Mouse (Mus musculus): ENCODE measurements around the gene Gucy1a1. TPM values are rescaled to one million over a fixed set of nuclear protein-coding genes. Genes with fewer than 3 reads are reported as not detected.

The Gucy1a1 gene
- polyA plus RNA-seq, 1 experiment from 2014 or later = 0.09 TPM

GRCm38 (mm10) chr3:82124567-82124966 lies 21.0 kb downstream of the Gucy1a1 start:
- H3K27ac ChIP-seq = no peak overlapping the region
- H3K36me3 ChIP-seq (ENCODE audit: inconsistent target) = no peaks in the 10 kb centered on the region
- 21% methylated on average over 1 of the region's 1 CpGs for WGBS (ENCODE audit: missing documents)
- H3K79me2 ChIP-seq (ENCODE audit: inconsistent target) = no peaks in the 10 kb centered on the region
- no peak overlapping the region for H3K4me3 ChIP-seq (ENCODE audit: inconsistent target)

- no peaks in the 10 kb centered on the region for H3K36me3 ChIP-seq (ENCODE audit: inconsistent target)
- 93% methylated on average over 1 of the region's 1 CpGs for WGBS (ENCODE audit: missing documents)
- H3K79me2 ChIP-seq (ENCODE audit: inconsistent target) = no peaks in the 10 kb centered on the region
Measured at GRCm38 (mm10) chr3:82118916-82119315, 26.7 kb downstream of the Gucy1a1 start.

DNA sequence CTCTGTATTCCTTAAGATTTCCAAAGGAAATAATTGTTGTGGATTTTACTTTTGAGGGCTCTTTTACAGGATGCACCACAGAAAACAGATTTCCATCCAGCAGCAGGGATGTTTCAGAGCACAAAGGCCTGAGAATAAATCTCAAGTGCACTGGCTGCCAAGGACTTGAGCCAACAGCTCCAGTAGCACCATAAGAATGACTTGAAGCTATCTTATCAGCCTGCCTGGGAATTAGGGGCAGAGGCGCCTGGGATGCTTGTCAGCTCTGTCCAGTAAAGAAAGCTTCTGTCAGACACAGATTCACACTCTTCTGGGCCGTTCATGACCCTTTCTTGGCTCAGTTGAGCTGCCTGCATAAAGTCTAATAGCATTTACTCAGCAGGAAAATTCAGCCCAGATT lies 33.1 kb downstream of the Gucy1a1 start:
- H3K27ac ChIP-seq = no peak overlapping the region

More at GRCm38 (mm10) chr3:82118916-82119315, 26.7 kb downstream of the Gucy1a1 start:
- H3K27ac ChIP-seq = no peak overlapping the region
- no peak overlapping the region for H3K4me3 ChIP-seq (ENCODE audit: inconsistent target)

GRCm38 (mm10) chr3:82111986-82112385 lies 33.6 kb downstream of the Gucy1a1 start:
- H3K4me3 ChIP-seq (ENCODE audit: inconsistent target) = no peak overlapping the region
- 87% methylated on average over 3 of the region's 3 CpGs for WGBS (ENCODE audit: missing documents)
- no peak overlapping the region for H3K27ac ChIP-seq
- H3K36me3 ChIP-seq (ENCODE audit: inconsistent target) = no peaks in the 10 kb centered on the region
- H3K79me2 ChIP-seq (ENCODE audit: inconsistent target) = no peaks in the 10 kb centered on the region

More for the DNA sequence above, 33.1 kb downstream of the Gucy1a1 start:
- Histone ChIP-seq H3K4me3 (ENCODE audit: inconsistent target) (no peak overlapping the region), H3K36me3 (ENCODE audit: inconsistent target) (no peaks in the 10 kb centered on the region), H3K79me2 (ENCODE audit: inconsistent target) (no peaks in the 10 kb centered on the region)
- 81% methylated on average over 2 of the region's 2 CpGs for WGBS (ENCODE audit: missing documents)

- H3K4me3 ChIP-seq (ENCODE audit: inconsistent target) = no peak overlapping the region
- 94% methylated on average over 15 of the region's 15 CpGs for WGBS (ENCODE audit: missing documents)
- H3K27ac ChIP-seq = no peak overlapping the region
- H3K36me3 ChIP-seq (ENCODE audit: inconsistent target) = no peaks in the 10 kb centered on the region
- H3K79me2 ChIP-seq (ENCODE audit: inconsistent target) = no peaks in the 10 kb centered on the region
Measured at GRCm38 (mm10) chr3:82108951-82109350, 36.6 kb downstream of the Gucy1a1 start.

- Histone ChIP-seq H3K4me3 (ENCODE audit: inconsistent target) (no peak overlapping the region), H3K79me2 (ENCODE audit: inconsistent target) (no peaks in the 10 kb centered on the region), H3K27ac (no peak overlapping the region), H3K36me3 (ENCODE audit: inconsistent target) (no peaks in the 10 kb centered on the region)
- 78% methylated on average over 4 of the region's 6 CpGs for WGBS (ENCODE audit: missing documents)
Measured at GRCm38 (mm10) chr3:82104229-82104628, 41.4 kb downstream of the Gucy1a1 start.

GRCm38 (mm10) chr3:82099127-82099526 lies 46.5 kb downstream of the Gucy1a1 start:
- 95% methylated on average over 6 of the region's 6 CpGs for WGBS (ENCODE audit: missing documents)
- H3K79me2 ChIP-seq (ENCODE audit: inconsistent target) = no peaks in the 10 kb centered on the region
- H3K4me3 ChIP-seq (ENCODE audit: inconsistent target) = no peak overlapping the region
- H3K27ac ChIP-seq = no peak overlapping the region
- no peaks in the 10 kb centered on the region for H3K36me3 ChIP-seq (ENCODE audit: inconsistent target)

- Histone ChIP-seq H3K79me2 (ENCODE audit: inconsistent target) (no peaks in the 10 kb centered on the region), H3K27ac (no peak overlapping the region), H3K36me3 (ENCODE audit: inconsistent target) (no peaks in the 10 kb centered on the region), H3K4me3 (ENCODE audit: inconsistent target) (no peak overlapping the region)
- WGBS (ENCODE audit: missing documents) = 88% methylated on average over 2 of the region's 2 CpGs
Measured at GRCm38 (mm10) chr3:82096801-82097200, 48.8 kb downstream of the Gucy1a1 start.

- no peak within 1 kb of the TSS for H3K4me3 ChIP-seq (ENCODE audit: inconsistent target)
- H3K27ac ChIP-seq = no peak within 1 kb of the TSS
- H3K36me3 ChIP-seq (ENCODE audit: inconsistent target) = no peaks in the 10 kb centered on the region
- WGBS (ENCODE audit: missing documents) = 4% methylated on average over 25 of the region's 25 CpGs
- H3K79me2 ChIP-seq (ENCODE audit: inconsistent target) = no peaks in the 10 kb centered on the region
Measured at GRCm38 (mm10) chr3:82074201-82074851, 71.3 kb downstream of the Gucy1a1 start, which contains the start of gene Gucy1b1. Gene Gucy1b1, minus strand, starts transcription at chr3:82074689.

GRCm38 (mm10) chr3:82073741-82074181 lies 71.8 kb downstream of the Gucy1a1 start:
- Histone ChIP-seq H3K4me3 (ENCODE audit: inconsistent target) (no peak overlapping the region), H3K27ac (no peak overlapping the region), H3K36me3 (ENCODE audit: inconsistent target) (no peaks in the 10 kb centered on the region), H3K79me2 (ENCODE audit: inconsistent target) (no peaks in the 10 kb centered on the region)
- 5% methylated on average over 34 of the region's 34 CpGs for WGBS (ENCODE audit: missing documents)

- H3K27ac ChIP-seq = no peak overlapping the region
- no peaks in the 10 kb centered on the region for H3K79me2 ChIP-seq (ENCODE audit: inconsistent target)
- H3K4me3 ChIP-seq (ENCODE audit: inconsistent target) = no peak overlapping the region
- no peaks in the 10 kb centered on the region for H3K36me3 ChIP-seq (ENCODE audit: inconsistent target)
- WGBS (ENCODE audit: missing documents) = 93% methylated on average over 5 of the region's 5 CpGs
Measured at GRCm38 (mm10) chr3:82067830-82068229, 77.8 kb downstream of the Gucy1a1 start.

GRCm38 (mm10) chr3:82061402-82062180 lies 84.0 kb downstream of the Gucy1a1 start:
- Histone ChIP-seq H3K79me2 (ENCODE audit: inconsistent target) (no peaks in the 10 kb centered on the region), H3K36me3 (ENCODE audit: inconsistent target) (no peaks in the 10 kb centered on the region), H3K4me3 (ENCODE audit: inconsistent target) (no peak overlapping the region), H3K27ac (no peak overlapping the region)
- WGBS (ENCODE audit: missing documents) = 53% methylated on average over 9 of the region's 9 CpGs

GRCm38 (mm10) chr3:82057201-82057600 lies 88.4 kb downstream of the Gucy1a1 start:
- Histone ChIP-seq H3K79me2 (ENCODE audit: inconsistent target) (no peaks in the 10 kb centered on the region), H3K36me3 (ENCODE audit: inconsistent target) (no peaks in the 10 kb centered on the region), H3K4me3 (ENCODE audit: inconsistent target) (no peak overlapping the region), H3K27ac (no peak overlapping the region)
- WGBS (ENCODE audit: missing documents) = 59% methylated on average over 5 of the region's 5 CpGs

DNA sequence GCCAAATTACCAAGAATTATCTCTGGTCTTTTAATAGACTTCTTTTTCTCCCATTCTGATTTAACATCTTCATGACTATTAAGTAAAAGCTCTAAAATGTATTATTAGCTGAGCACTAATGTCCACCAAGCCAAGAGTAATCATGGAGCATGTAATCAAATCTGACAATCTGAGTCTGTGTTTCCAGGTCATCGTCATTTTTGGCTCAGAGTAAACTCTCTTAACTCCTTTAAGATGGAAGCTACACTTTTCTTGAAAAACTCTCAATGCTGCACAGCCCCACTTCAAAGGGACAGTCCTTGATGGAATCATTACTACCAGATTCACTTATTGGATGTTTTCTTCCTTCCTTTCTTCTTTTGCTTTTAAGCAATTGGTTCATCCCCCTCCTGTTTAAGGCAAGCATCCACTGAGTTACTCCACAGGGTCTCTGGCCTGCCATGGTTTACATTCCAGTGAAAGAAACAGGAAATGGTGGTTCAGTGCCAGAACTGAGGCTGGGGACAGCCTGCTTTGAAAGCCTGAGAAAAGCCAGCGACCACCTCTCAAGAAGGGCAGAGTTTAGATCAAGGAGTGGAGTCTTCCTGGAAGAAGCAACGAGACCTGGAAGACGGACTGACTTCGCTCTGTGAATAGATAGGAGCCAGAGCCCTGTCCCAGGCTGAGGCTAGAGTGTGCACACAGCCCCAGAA lies 91.2 kb downstream of the Gucy1a1 start:
- no peaks in the 10 kb centered on the region for H3K36me3 ChIP-seq (ENCODE audit: inconsistent target)

DNA sequence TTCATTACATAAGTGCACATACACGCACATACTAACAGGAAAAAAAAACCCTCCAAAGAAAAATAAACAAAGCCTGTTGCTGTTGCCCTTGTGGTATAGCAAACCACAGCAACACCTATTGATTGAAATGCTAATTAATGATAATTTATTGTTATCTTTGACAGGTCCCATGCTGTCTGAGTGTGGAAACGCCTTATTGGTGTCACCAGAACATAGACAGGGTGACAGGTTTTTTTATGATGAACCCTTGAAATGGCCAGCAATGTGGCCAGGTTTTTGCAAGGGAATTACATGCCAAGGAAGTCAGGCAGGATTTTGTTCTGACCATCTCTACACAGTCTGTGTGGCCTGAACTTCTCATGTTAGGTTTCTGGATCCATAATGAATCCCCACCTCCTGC lies 93.6 kb downstream of the Gucy1a1 start:
- no peak overlapping the region for H3K4me3 ChIP-seq (ENCODE audit: inconsistent target)
- no peak overlapping the region for H3K27ac ChIP-seq
- no peaks in the 10 kb centered on the region for H3K79me2 ChIP-seq (ENCODE audit: inconsistent target)
- no peaks in the 10 kb centered on the region for H3K36me3 ChIP-seq (ENCODE audit: inconsistent target)
- 86% methylated on average over 2 of the region's 2 CpGs for WGBS (ENCODE audit: missing documents)

More for the DNA sequence above, 91.2 kb downstream of the Gucy1a1 start:
- H3K27ac ChIP-seq = no peak overlapping the region
- H3K4me3 ChIP-seq (ENCODE audit: inconsistent target) = no peak overlapping the region
- WGBS (ENCODE audit: missing documents) = 83% methylated on average over 5 of the region's 5 CpGs
- no peaks in the 10 kb centered on the region for H3K79me2 ChIP-seq (ENCODE audit: inconsistent target)
